Mouse (Mus musculus) mouse embryonic stem cell (cell line): ENCODE measurements around the gene Pitpna.

Experiments
- in situ Hi-C, 2 experiments: fragments of 300-500 bp; cut with MboI; formaldehyde crosslinking; loops; 1 replicate in 1 of 2; 3 replicates in 1 of 2; pipeline ENCODE4 v1.14.3; 2019 to 2020; ENCODE audit warnings: low sequenced_read_pairs in 2 of 2, low pct_unique_long_range_greater_than_20kb in 1 of 2, mixed read lengths in 1 of 2; ENCODE audit not compliant: unreplicated experiment in 1 of 2

Pitpna gene

GRCm38 (mm10) chr11:75615556-75615955 is 27.7 kb downstream of the Pitpna start:
- in situ Hi-C loops, result no loop called here

GRCm38 (mm10) chr11:75619133-75619532 is 31.2 kb downstream of the Pitpna start:
- in situ Hi-C loops, result no loop called here

DNA sequence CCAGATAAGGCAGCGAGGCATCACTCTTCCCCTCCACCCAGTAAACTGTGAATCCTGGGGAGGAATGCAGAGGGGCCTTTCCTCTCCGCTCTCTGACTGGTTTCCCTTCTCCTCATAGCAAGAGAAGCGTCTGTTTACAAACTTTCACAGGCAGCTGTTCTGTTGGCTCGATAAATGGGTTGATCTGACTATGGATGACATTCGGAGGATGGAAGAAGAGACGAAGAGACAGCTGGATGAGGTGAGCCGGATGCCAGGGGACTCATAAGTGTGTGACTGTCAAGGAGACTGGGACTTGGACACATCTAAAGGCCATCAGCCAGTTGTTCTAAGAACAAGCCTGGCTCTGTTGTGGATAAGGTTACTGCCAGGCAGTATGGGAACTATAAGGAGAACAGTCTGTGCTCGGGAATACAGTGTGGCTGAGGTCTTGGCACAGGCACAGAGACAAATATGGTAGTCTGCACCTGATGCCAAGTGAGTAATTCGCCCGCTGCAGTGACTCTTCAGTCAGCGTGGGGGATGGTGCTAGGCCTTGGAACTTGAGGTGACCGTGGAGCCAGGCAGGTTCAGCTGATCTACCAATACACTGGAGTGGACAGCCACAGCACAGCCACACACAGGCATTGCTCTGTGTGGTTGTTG is 32.4 kb downstream of the Pitpna start:
- in situ Hi-C loops, result no loop called here

GRCm38 (mm10) chr11:75621426-75621825 is 33.5 kb downstream of the Pitpna start:
- in situ Hi-C loops, result no loop called here

- in situ Hi-C loops, result no loop called here
These were observed 34.9 kb downstream of the Pitpna start for GRCm38 (mm10) chr11:75622588-75623329.

DNA sequence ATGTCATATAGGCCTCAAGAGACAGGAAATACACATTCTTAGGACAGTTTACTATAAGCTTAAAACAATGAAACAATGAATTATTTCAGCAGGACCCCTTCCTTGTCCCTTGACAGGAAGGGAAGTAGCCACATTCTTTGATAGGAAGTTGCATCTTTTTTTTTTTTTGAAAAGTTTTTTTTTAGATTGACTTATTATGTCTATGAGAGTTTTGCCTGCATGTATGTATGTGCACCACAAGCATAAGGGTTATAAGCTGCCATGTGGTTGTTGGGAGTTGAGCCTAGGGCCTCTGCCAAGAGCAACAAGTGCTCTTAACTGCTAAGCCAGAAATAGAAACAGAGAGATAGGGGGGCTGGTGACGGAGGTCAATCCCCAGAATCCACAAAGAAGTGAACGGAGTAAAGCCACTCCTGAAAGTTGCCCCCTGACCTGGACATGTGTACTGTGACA is 36.2 kb downstream of the Pitpna start:
- in situ Hi-C loops, result no loop called here

DNA sequence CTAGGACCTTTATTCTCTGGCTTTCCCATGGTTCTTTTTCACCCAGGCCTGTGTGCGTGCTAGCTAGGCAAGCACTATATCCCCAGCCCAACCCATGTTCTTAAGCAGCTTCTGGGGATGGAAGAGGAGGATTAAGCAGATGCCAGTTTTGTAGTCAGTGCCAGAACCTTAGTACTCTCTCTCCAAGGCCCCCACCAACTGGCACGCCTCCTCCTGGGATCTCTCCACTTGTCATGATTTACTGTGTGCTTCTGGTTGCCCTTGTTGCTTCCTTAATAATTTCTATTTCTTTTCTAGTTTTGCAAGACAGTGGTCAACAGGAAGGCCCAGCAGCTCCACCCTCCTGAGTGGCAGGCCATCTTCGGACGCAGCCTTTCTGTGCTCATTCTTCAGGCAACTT is 37.9 kb downstream of the Pitpna start:
- in situ Hi-C loops, result no loop called here

GRCm38 (mm10) chr11:75630098-75630497 is 42.2 kb downstream of the Pitpna start:
- in situ Hi-C loops, result no loop called here

GRCm38 (mm10) chr11:75630645-75631229 is 42.8 kb downstream of the Pitpna start, which contains the start of gene Inpp5k:
Inpp5k (plus strand) TSS chr11:75630988.
- in situ Hi-C loops, result no loop called here

DNA sequence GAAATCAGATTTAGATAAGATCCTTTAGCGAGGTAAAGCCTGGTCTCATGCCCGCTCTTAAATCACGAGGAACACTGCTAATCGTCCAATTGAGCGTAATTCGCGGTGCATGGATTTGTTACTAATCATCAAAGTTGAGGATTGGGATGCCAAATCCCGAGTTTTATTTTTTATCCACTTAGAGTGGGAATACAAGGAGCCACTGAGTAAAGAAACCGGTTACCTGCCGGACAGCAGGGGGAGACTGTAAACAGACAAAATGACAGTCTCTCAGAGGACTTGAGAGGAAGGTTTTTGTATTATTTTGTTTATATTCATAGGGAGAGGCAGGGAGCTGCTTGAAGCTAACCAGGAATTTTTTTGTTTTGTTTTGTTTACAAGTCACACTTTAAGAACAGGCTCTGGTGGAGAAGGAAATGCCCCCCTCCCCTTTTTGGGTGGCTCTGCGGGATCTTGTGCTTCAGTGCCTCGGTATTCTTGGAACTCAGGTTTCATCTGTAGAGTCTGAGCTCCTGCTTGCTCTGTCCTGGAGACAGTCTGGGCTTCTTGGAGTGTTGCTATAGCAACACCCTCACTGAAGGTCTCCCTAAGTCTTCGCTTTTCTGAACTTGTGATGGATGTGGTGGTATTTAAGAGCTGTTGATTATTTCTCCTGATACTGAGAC is 43.8 kb downstream of the Pitpna start:
- in situ Hi-C loops, result no loop called here

DNA sequence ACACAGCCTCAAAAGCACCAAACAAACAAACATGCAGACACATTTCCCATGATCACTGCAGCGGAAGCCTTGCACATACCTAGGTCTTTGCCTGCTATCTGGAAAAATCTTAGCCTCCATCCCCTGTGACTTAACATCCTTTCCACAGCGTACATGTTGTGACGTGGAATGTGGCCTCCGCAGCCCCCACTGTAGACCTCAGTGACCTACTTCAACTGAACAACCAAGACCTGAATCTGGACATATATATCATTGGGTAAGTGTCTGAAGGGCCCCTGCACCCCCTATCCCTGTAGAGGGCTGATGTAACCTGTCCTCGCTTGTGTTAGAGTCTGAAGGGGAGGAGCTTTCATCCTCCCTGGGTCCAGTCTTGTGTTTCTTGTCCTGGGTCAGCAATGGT is 45.0 kb downstream of the Pitpna start:
- in situ Hi-C loops, result no loop called here

- in situ Hi-C loops, result no loop called here
These were observed 46.9 kb downstream of the Pitpna start for GRCm38 (mm10) chr11:75634801-75635200.

DNA sequence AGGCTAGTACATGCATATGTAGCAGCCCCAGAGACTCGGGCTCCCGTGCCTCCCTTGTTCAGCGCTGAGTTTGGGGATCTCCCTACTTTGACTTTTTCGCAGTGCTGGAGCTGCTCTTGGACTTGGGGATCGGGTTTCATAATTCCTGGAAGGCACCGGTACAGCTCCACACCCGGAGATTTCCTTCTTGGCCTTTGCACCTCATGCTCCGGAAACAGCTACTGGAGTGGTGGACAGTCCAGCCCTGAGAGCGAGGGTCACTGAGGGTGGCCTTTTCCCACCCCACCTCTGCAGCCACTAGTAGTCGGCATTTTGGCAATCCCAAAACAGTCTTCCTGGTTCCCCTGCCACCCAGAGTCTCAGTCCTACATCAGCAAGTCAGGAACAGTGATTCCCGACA is 47.4 kb downstream of the Pitpna start:
- in situ Hi-C loops, result no loop called here

- in situ Hi-C loops, result no loop called here
These were observed 55.4 kb downstream of the Pitpna start for GRCm38 (mm10) chr11:75643323-75643722.

DNA sequence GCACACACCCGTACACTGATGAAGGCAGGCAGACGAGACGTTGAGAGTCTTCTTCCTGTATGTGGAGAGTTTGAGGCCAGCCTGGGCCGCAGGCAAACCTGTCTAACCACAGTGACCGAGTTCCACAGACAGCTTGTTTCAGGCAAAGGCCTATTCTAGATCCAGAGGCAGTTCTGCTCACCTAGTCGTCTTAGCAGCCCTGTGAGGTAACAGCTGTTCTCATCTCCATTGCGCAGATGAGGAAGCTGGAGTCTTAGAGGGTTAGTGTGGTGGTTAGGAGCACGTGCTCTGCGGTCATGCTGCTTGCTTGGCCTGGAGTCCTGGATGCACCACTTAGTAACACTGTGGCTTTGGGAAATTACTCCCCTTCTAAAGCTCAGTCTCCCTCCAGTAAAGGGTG is 56.8 kb downstream of the Pitpna start:
- in situ Hi-C loops, result no loop called here

DNA sequence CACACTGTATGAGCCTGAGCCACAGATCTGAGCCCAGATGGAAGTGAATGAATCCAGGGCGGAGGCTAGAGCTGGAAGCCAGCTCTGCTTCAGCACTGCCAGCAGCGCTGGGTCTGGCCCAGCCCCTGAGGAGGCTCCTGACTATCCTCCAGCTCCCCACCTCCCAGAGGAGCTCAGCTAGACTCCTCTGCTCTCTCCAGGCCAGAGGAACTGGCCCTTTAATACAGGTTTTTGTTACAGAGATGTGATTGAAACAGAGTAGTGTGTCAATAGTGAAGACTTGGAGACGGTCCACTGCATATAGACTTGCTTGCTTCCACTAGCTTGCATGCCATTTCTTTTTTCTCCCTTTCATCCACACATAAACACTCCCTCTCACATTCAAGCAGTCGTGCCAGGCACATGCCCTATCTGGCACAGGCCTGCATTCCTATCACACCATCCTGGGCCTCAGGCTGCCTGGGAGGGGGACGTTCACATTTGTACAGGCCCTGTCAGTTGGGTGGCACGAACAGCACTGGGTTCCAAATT is 59.8 kb downstream of the Pitpna start:
- in situ Hi-C loops, result no loop called here

GRCm38 (mm10) chr11:75649155-75649561 is 61.3 kb downstream of the Pitpna start:
- in situ Hi-C loops, result no loop called here

DNA sequence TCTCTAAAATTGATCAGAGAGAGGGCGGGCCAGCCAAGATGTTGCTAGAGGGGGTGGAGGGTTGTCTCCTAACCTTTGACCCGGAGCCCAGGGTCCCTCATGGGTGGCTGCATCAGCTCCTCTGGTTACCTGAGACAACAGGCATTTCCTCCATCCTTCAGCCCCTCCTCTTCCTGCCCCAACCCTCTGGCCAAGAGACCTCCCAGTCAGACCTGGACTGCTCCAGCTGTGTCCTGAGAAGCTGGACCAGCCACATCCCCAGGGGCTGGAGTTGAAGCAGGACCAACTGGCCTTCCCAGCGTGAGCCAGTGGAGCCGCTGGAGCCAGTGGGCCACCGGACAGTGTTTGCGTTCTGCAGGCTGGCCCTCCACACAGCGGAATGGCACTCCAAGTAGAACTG is 62.4 kb downstream of the Pitpna start, which contains the start of gene Myo1c:
TSS of gene Myo1c (plus strand) at position 194 of the 400 bp plus-strand sequence.
- in situ Hi-C loops, result no loop called here

DNA sequence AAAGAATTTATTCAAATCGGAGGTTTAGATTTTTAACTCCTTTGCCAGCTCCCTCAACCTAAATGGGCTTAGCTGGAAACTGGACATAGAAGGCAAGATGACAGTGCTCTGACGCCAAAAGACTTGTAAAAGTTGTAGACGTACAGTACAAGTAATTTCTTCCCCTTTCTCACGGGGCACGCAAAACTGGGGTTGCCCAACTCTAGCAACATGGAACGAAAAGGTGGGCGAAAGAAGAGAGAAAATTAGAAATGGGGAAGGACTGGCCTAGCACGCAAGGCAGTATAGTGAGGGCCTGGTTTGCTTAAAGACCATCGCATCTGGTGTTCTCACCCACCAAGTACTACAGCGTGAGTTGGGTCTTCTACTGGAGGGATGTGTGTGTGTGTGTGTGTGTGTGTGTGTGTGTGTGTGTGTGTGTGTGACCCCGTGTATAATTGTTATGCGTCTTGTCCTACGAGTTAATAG is 63.1 kb downstream of the Pitpna start:
- in situ Hi-C loops, result no loop called here
